Mouse (Mus musculus): Measurements from ENCODE around the gene Erbb4.
A peak's percentile ranks its signal among the peaks of the same experiment; 100 is the strongest.

The Erbb4 gene

GRCm38 (mm10) chr1:69107485-69108158 is at the start of gene Erbb4:
Gene Erbb4 (minus strand): TSS chr1:69108059.
- no peak for DNase-seq (ENCODE audit: low spot score in 2 of 2)

GRCm38 (mm10) chr1:69157346-69157745 is 49.5 kb upstream of the Erbb4 start:
- DNase-seq (ENCODE audit: low spot score in 2 of 2) = no peak

- DNase-seq (ENCODE audit: low spot score in 2 of 2) = no peak
These were observed 33.5 kb upstream of the Erbb4 start for GRCm38 (mm10) chr1:69141341-69141740.

GRCm38 (mm10) chr1:69139519-69139868 is 31.6 kb upstream of the Erbb4 start:
- DNase-seq (ENCODE audit: low spot score in 2 of 2) = no peak

- DNase-seq (ENCODE audit: low spot score in 2 of 2) = peak in 1 of 2 experiments; percentile 0
These were observed 31.1 kb upstream of the Erbb4 start for GRCm38 (mm10) chr1:69138856-69139518.

- DNase-seq (ENCODE audit: low spot score in 2 of 2) = no peak
These were observed 16.4 kb upstream of the Erbb4 start for GRCm38 (mm10) chr1:69124147-69124848.

GRCm38 (mm10) chr1:69118249-69118938 is 10.5 kb upstream of the Erbb4 start:
- DNase-seq (ENCODE audit: low spot score in 2 of 2) = no peak

GRCm38 (mm10) chr1:69108159-69108925 is 483 bp upstream of the Erbb4 start:
- no peak for DNase-seq (ENCODE audit: low spot score in 2 of 2)

GRCm38 (mm10) chr1:69106937-69107461 is 860 bp downstream of the Erbb4 start:
- DNase-seq (ENCODE audit: low spot score in 2 of 2) = no peak

- DNase-seq (ENCODE audit: low spot score in 2 of 2) = no peak
These were observed 1.5 kb downstream of the Erbb4 start for GRCm38 (mm10) chr1:69106322-69106761.

GRCm38 (mm10) chr1:69105493-69106321 is 2.2 kb downstream of the Erbb4 start:
- no peak for DNase-seq (ENCODE audit: low spot score in 2 of 2)

GRCm38 (mm10) chr1:69105096-69105492 is 2.8 kb downstream of the Erbb4 start:
- DNase-seq (ENCODE audit: low spot score in 2 of 2) = no peak

GRCm38 (mm10) chr1:69103211-69103706 is 4.6 kb downstream of the Erbb4 start:
- DNase-seq (ENCODE audit: low spot score in 2 of 2) = no peak

- no peak for DNase-seq (ENCODE audit: low spot score in 2 of 2)
These were observed 6.2 kb downstream of the Erbb4 start for GRCm38 (mm10) chr1:69101670-69102069.

GRCm38 (mm10) chr1:69093052-69093451 is 14.8 kb downstream of the Erbb4 start:
- DNase-seq (ENCODE audit: low spot score in 2 of 2) = no peak

- DNase-seq (ENCODE audit: low spot score in 2 of 2) = no peak
These were observed 18.5 kb downstream of the Erbb4 start for GRCm38 (mm10) chr1:69089331-69089730.

GRCm38 (mm10) chr1:69085753-69086152 is 22.1 kb downstream of the Erbb4 start:
- DNase-seq (ENCODE audit: low spot score in 2 of 2) = no peak

- no peak for DNase-seq (ENCODE audit: low spot score in 2 of 2)
These were observed 58.9 kb downstream of the Erbb4 start for GRCm38 (mm10) chr1:69048918-69049317.

- no peak for DNase-seq (ENCODE audit: low spot score in 2 of 2)
These were observed 61.5 kb downstream of the Erbb4 start for GRCm38 (mm10) chr1:69046228-69046978.

Data from natural killer cell, adult 2 months (primary cell).